Mouse (Mus musculus): Measurements from ENCODE around the gene Tktl2.

DNA sequence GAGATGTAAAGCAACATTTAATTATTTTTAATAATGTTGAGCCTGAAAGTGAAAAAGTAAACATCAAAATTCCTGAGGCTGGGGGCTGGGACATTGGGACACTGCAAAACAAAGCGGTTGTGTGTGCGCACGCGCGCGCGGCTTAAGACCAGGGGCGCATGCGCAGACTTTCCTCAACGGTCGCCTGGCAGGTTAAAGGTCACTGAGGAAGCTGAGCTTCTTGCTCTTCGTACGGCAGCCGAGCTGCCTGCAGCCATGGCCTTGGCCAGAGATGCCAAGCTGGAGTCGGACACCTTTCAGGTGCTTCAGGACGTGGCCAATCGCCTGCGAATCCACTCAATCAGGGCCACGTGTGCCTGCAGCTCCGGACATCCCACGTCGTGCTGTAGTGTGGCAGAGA, at the start of gene Tktl2:
- TF ChIP-seq POLR2A (IDR thresholded peaks at IDR 0.05; ENCODE audit: control insufficient read depth, low read depth, low read length) (peak; percentile 90; the same call in 1 of the 2 replicates), CTCF (IDR thresholded peaks at IDR 0.05; ENCODE audit: control insufficient read depth, insufficient read depth, insufficient replicate concordance, low read depth, low read length) (no peak)

All from testis, adult 2 months (tissue).